Comparison of ENCODE assay signal across 8 mouse cellular contexts in the genomic region with DNA sequence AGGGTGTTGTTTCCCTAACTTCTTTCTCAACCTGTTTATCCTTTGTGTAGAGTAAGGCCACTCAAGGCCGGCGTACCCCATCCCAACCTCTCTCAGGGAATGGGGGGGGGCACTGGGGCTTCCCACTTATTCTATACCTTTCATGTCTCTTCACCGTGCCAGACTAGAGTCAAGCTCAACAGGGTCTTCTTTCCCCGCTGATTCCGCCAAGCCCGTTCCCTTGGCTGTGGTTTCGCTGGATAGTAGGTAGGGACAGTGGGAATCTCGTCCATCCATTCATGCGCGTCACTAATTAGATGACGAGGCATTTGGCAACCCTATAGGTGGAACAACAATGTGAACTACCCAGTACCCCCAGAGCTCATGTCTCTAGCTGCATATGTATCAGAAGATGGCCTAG. TPM values are rescaled to one million over a fixed set of nuclear protein-coding genes. Genes with fewer than 3 reads are reported as not detected.
DNase-seq lines count a peak whose midpoint lies in the region; TF ChIP-seq lines count a peak whose summit lies in the region.
"Not testable (repeated sequence)": the region's sequence is repeated elsewhere in the genome, so short reads cannot be mapped to it uniquely, and the experiment has no call there.

No protein-coding gene starts in this region.

- TF ChIP-seq CTCF in left cerebral cortex, adult 2 months (IDR thresholded peaks at IDR 0.05): not testable (repeated sequence)

- not testable (repeated sequence) for H3K27ac ChIP-seq in left cerebral cortex, adult 2 months

- not testable (repeated sequence) for H3K4me3 ChIP-seq in left cerebral cortex, adult 2 months

- intact Hi-C loops in left cerebral cortex, adult 2 months (cut with DNase I): not testable (repeated sequence)

- peak; percentile 100 for DNase-seq in adrenal gland, adult 2 months
- DNase-seq in cerebellum, postnatal 25 days: peak; percentile 95 to 100
- peak; percentile 100 for DNase-seq in heart, adult 11 months
- DNase-seq in kidney, postnatal 14 days: peak; percentile 100
- peak; percentile 100 for DNase-seq in left cerebral cortex, adult 2 months (ENCODE audit: extremely low spot score in 1 of 2, low spot score in 2 of 2)
- DNase-seq in lung, postnatal 4 days: peak; percentile 96 to 100
- peak; percentile 100 for DNase-seq in spleen, adult 18-20 months
- peak; percentile 100 for DNase-seq in urinary bladder, postnatal 10 days (ENCODE audit: low spot score)

RNA-seq across cellular contexts. Expression of gene Il31ra, which starts 16.1 kb away (rescaled TPM):
- total RNA-seq in adrenal gland, adult 2 months (2021): under 1 TPM; 0.32 to 0.38 TPM
- 0.03 and 0.11 TPM in 2 replicates for polyA plus RNA-seq in adrenal gland, adult 2 months (2012; rRNA removed)
- total RNA-seq in left cerebral cortex, adult 2 months (2021): under 1 TPM; 0.21 to 0.41 TPM
